Mouse (Mus musculus) midbrain, embryonic 13.5 days (tissue): Measurements from ENCODE around the gene Rpl24. TPM values are rescaled to one million over a fixed set of nuclear protein-coding genes. Genes with fewer than 3 reads are reported as not detected.
"Not testable (repeated sequence)": the region's sequence is repeated elsewhere in the genome, so short reads cannot be mapped to it uniquely, and the experiment has no call there.

Experiments
- ATAC-seq: fragments of 200-750 bp; cut with Nextera tagmentation; 2 replicates; pipeline ENCODE4 v1.8.0; 2017; ENCODE audit warnings: mild to moderate bottlenecking, moderate TSS enrichment, moderate library complexity
- H3K27ac ChIP-seq: fragments of 300-500 bp; sonication (generic); 2 replicates; pipeline ENCODE4 v1.5.1; 2015; ENCODE audit warnings: inconsistent platforms, mild to moderate bottlenecking, moderate library complexity
- H3K27me3 ChIP-seq: fragments of 300-500 bp; sonication (generic); 2 replicates; pipeline ENCODE4 v1.6.1; 2015; ENCODE audit warnings: mild to moderate bottlenecking, inconsistent platforms
- H3K36me3 ChIP-seq: fragments of 300-500 bp; sonication (generic); 2 replicates; pipeline ENCODE4 v1.6.1; 2015; ENCODE audit warnings: mild to moderate bottlenecking, inconsistent platforms
- H3K4me1 ChIP-seq: fragments of 300-500 bp; sonication (generic); replicated peaks from 2 replicates; pipeline ENCODE4 v1.6.1; 2015; ENCODE audit warnings: inconsistent platforms
- H3K4me2 ChIP-seq: fragments of 300-500 bp; sonication (generic); replicated peaks from 2 replicates; pipeline ENCODE4 v1.6.1; 2015; ENCODE audit warnings: moderate library complexity, mild to moderate bottlenecking, inconsistent platforms
- H3K4me3 ChIP-seq: fragments of 300-500 bp; sonication (generic); replicated peaks from 2 replicates; pipeline ENCODE4 v1.5.1; 2015; ENCODE audit warnings: mild to moderate bottlenecking, inconsistent platforms
- H3K9ac ChIP-seq: fragments of 300-500 bp; sonication (generic); replicated peaks from 2 replicates; pipeline ENCODE4 v1.6.1; 2015; ENCODE audit warnings: mild to moderate bottlenecking, inconsistent platforms
- H3K9me3 ChIP-seq: fragments of 300-500 bp; sonication (generic); 2 replicates; pipeline ENCODE4 v1.6.1; 2016; ENCODE audit warnings: mild to moderate bottlenecking, inconsistent platforms
- WGBS: fragments of 180-500 bp; shearing (Covaris S2); methylation state at CpG from one replicate; pipeline ENCODE4 v1.1.7; 2015; 5-methylcytosine and 5-hydroxymethylcytosine counted together
- polyA plus RNA-seq: library from polyadenylated mRNA; unstranded; fragments of >200 nt; fragmentation: Nextera tagmentation; extraction: Ambion mirVana; gene quantifications from 2 replicates; pipeline ENCODE4 v1.2.1, GENCODE M21; 2015

Rpl24 gene
- polyA plus RNA-seq, 1 experiment from 2014 or later = 636 TPM

- WGBS = 40% methylated on average over 19 of the region's 19 CpGs
- no peak overlapping the region for H3K4me2 ChIP-seq
- no peaks in the 10 kb centered on the region for H3K27me3 ChIP-seq
- no peaks in the 10 kb centered on the region for H3K36me3 ChIP-seq
- ATAC-seq = peak; percentile 73
- no peak overlapping the region for H3K27ac ChIP-seq
- no peak overlapping the region for H3K4me3 ChIP-seq
- H3K9me3 ChIP-seq = no peaks in the 10 kb centered on the region
- H3K9ac ChIP-seq = no peak overlapping the region
- no peaks in the 10 kb centered on the region for H3K4me1 ChIP-seq
Observed at GRCm38 (mm10) chr16:55950946-55951678, 15.0 kb upstream of the Rpl24 start.

GRCm38 (mm10) chr16:55951679-55952327 lies 14.3 kb upstream of the Rpl24 start:
- Histone ChIP-seq H3K27me3 (no peaks in the 10 kb centered on the region), H3K4me2 (no peak overlapping the region), H3K27ac (no peak overlapping the region), H3K9ac (no peak overlapping the region), H3K36me3 (no peaks in the 10 kb centered on the region), H3K9me3 (no peaks in the 10 kb centered on the region), H3K4me1 (no peaks in the 10 kb centered on the region), H3K4me3 (no peak overlapping the region)
- WGBS = 75% methylated on average over 7 of the region's 7 CpGs
- ATAC-seq = no peak

DNA sequence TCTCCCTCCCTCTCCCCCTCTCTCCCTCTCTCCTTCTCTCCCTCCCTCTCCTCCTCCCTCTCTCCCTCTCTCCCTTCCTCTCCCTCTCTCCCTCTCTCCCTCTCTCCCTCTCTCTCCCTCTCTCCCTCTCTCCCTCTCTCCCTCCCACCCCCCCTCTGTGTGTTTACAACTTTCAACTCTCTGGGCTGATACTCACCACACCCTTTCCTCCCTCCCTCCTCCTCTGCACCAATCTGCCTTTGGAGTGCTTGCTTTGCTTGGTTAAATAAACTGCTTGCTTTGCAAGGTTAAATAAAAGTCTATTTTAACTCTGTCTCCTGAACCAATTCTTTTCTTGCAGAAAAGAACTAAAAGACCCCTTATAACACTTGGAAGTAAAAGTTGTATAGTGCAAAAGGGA lies 13.3 kb upstream of the Rpl24 start:
- ATAC-seq = no peak
- Histone ChIP-seq H3K4me3 (no peak overlapping the region), H3K9me3 (no peaks in the 10 kb centered on the region), H3K4me1 (no peaks in the 10 kb centered on the region), H3K4me2 (no peak overlapping the region), H3K27me3 (no peaks in the 10 kb centered on the region), H3K36me3 (no peaks in the 10 kb centered on the region), H3K9ac (no peak overlapping the region), H3K27ac (no peak overlapping the region)

GRCm38 (mm10) chr16:55954196-55954595 lies 11.9 kb upstream of the Rpl24 start:
- H3K4me1 ChIP-seq, H3K27me3 ChIP-seq, H3K4me3 ChIP-seq, H3K4me2 ChIP-seq, H3K9ac ChIP-seq, ATAC-seq, H3K27ac ChIP-seq, H3K36me3 ChIP-seq, H3K9me3 ChIP-seq: not testable (repeated sequence)
- WGBS = 93% methylated on average over 9 of the region's 9 CpGs

DNA sequence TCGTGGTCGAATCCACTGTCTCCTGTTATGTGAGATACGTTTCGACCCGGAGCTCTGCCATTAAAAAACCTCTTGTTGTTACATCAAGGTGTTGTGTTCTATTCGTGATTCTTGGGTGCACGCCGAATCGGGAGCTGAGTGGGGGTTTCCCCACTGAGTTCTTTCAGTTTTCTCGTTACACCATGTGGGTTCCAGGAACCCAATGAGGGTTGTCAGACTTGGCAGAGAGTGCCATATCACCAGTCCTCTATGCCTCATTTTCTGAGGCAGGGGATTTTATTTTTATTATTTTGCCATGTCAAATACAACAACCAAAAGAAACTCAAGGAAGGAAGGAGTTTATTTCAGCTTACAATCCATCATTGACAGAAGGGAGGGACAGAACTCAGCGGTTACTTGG lies 3.0 kb upstream of the Rpl24 start:
- H3K27ac ChIP-seq, H3K9ac ChIP-seq, H3K27me3 ChIP-seq, H3K36me3 ChIP-seq, H3K4me3 ChIP-seq, H3K4me2 ChIP-seq, H3K9me3 ChIP-seq, ATAC-seq, H3K4me1 ChIP-seq: not testable (repeated sequence)
- 91% methylated on average over 6 of the region's 11 CpGs for whole genome bisulfite sequencing

- Histone ChIP-seq H3K4me2 (no peak overlapping the region), H3K4me1 (peaks cover 18% of the 10 kb centered on the region), H3K9ac (no peak overlapping the region), H3K9me3 (no peaks in the 10 kb centered on the region), H3K36me3 (peaks cover 9% of the 10 kb centered on the region), H3K27ac (no peak overlapping the region), H3K4me3 (no peak overlapping the region), H3K27me3 (no peaks in the 10 kb centered on the region)
- WGBS = 71% methylated on average over 4 of the region's 4 CpGs
- no peak for ATAC-seq
Observed at GRCm38 (mm10) chr16:55964126-55964949, 1.7 kb upstream of the Rpl24 start.

DNA sequence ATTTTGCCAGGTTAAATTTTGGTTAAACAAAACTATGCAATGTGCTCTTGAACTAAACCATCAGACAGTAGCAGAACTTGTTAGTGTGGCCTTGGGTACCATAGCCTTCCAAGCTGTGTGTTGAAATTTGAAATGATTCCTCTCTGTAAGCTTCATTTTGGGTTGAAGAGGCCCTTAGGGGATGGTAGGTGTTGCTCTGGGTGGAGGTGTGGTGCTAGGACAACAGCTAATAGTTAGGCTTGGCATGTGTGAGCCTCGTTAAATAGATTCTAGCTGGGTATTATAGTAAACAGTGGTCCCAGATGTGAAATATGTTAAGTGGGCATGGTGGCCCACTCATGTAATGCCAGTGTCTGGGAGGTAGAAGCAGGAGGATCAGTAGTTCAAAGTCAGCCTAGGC lies 1.1 kb downstream of the Rpl24 start:
- no peak for ATAC-seq
- Histone ChIP-seq H3K4me3 (peak overlapping the region; percentile 88), H3K27ac (no peak overlapping the region), H3K36me3 (peaks cover 36% of the 10 kb centered on the region), H3K9ac (peak overlapping the region; percentile 96), H3K4me2 (peak overlapping the region; percentile 85), H3K27me3 (no peaks in the 10 kb centered on the region), H3K4me1 (peaks cover 22% of the 10 kb centered on the region), H3K9me3 (no peaks in the 10 kb centered on the region)
- 50% methylated on average over 1 of the region's 1 CpGs for WGBS

DNA sequence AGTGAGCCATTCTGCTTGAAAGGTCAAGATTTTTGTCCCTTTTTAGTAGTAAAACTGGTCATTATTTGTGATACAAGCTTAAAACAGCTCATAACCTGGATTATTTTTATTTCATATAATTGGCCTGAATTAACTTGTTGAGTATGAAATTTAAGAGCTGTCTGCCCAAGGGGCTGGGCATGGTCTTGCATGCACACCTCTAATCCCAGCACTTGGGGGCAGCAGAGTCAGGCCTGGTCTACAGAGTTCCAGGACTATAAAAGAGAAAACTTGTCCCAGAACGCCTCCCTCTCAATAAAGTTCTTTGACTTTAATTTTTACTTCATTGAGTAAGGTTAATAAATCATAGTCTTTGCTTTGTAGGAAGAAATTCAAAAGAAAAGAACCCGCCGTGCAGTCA lies 3.1 kb downstream of the Rpl24 start:
- H3K27me3 ChIP-seq = no peaks in the 10 kb centered on the region
- no peak overlapping the region for H3K4me3 ChIP-seq
- ATAC-seq = no peak
- H3K9ac ChIP-seq = no peak overlapping the region
- H3K4me1 ChIP-seq = peaks cover 29% of the 10 kb centered on the region
- H3K9me3 ChIP-seq = no peaks in the 10 kb centered on the region
- H3K27ac ChIP-seq = no peak overlapping the region
- no peak overlapping the region for H3K4me2 ChIP-seq
- H3K36me3 ChIP-seq = peaks cover 37% of the 10 kb centered on the region
- 90% methylated on average over 3 of the region's 3 CpGs for WGBS

- Histone ChIP-seq H3K4me2 (no peak overlapping the region), H3K4me1 (peaks cover 37% of the 10 kb centered on the region), H3K9ac (no peak overlapping the region), H3K27me3 (no peaks in the 10 kb centered on the region), H3K36me3 (peaks cover 37% of the 10 kb centered on the region), H3K4me3 (no peak overlapping the region), H3K9me3 (no peaks in the 10 kb centered on the region), H3K27ac (no peak overlapping the region)
- 96% methylated on average over 5 of the region's 5 CpGs for WGBS
- ATAC-seq = no peak
Observed at GRCm38 (mm10) chr16:55970416-55970815, 4.3 kb downstream of the Rpl24 start.

DNA sequence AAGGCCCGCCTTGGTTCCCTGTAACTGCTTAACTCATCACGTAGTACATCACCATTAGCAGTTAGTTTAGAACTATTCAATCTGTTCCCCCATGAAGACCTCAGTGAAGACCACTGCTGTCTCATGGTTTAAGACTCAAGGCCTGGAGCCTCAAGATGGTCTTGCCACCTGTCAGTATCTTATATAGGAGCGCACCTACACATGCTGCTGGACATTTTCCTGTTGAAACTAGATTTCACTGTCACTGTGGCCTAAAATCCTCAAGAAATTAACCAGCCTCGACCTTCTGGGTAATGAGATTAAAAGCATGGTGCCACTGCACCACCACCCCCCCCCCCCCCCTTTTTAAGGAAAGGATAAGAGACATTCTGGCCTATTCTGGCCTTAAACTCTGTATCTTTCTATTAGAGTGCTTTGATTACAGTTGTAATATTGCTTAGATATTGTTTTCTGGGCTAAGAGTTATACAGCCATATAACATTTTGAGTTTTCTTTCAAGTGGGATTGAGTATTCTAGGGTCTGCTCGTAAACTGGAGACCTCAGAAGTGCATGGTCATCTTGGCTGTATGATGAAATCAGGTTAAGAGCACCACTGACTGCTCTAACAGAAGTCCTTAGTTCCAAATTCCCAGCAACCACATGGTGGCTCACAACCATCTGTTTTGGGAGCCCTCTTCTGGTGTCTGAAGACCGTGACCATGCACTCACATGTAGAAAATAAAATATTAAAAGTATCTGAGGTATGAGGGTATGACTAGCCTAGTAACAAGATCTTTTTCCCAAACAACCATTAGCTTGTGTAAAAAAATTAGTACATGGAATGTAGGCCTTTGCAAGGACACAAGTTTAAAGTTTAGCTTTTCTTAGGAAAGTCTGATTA lies 5.9 kb downstream of the Rpl24 start:
- Histone ChIP-seq H3K27me3 (no peaks in the 10 kb centered on the region), H3K27ac (no peak overlapping the region), H3K9me3 (no peaks in the 10 kb centered on the region), H3K36me3 (peaks cover 37% of the 10 kb centered on the region), H3K4me3 (no peak overlapping the region), H3K4me2 (no peak overlapping the region), H3K9ac (no peak overlapping the region), H3K4me1 (peaks cover 48% of the 10 kb centered on the region)
- ATAC-seq = no peak
- WGBS = 80% methylated on average over 6 of the region's 6 CpGs

GRCm38 (mm10) chr16:55972626-55973201 lies 6.6 kb downstream of the Rpl24 start:
- ATAC-seq = no peak

More at GRCm38 (mm10) chr16:55972626-55973201, 6.6 kb downstream of the Rpl24 start:
- Histone ChIP-seq H3K27ac (peak overlapping the region; percentile 63), H3K36me3 (peaks cover 39% of the 10 kb centered on the region), H3K4me2 (peak overlapping the region; percentile 80), H3K27me3 (no peaks in the 10 kb centered on the region), H3K4me1 (peaks cover 42% of the 10 kb centered on the region), H3K9ac (peak overlapping the region; percentile 42; the same call in 1 of the 2 replicates), H3K4me3 (peak overlapping the region; percentile 100), H3K9me3 (no peaks in the 10 kb centered on the region)
- WGBS = 56% methylated on average over 10 of the region's 10 CpGs
